Mouse (Mus musculus): ENCODE data around the gene Sema6b. TPM values are rescaled to one million over a fixed set of nuclear protein-coding genes. Genes with fewer than 3 reads are reported as not detected.

Sema6b gene
- total and polyA plus RNA-seq, 3 experiments: 8.6 to 12.6 (median 8.9) TPM

DNA sequence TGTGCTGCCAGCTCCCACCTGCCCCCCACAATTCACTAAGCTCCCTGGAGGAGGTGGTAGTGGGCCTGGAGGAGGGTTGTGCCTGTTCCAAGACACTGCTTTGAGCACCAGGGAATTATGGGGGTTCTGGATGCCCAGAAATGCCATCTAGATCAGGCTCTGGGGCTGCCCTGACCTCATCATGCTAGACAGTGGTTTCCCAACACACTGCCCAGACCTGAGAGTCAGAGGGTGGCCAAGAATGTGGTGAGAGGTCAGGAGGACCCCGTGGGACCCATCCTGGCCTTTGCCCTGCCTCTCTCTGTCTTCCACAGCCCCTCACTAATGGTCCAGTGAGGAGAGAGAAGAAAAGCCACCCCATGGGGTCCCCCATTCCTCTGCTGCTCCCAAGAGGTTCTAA, 29.1 kb downstream of the Sema6b start:
- no peak for DNase-seq
- TF ChIP-seq CTCF (IDR thresholded peaks at IDR 0.05) (no peak), POLR2A (IDR thresholded peaks at IDR 0.05; ENCODE audit: insufficient read depth, low read depth, low read length) (no peak), EP300 (IDR thresholded peaks at IDR 0.05; ENCODE audit: insufficient read depth, low read depth, low read length) (no peak)
- 67% methylated on average over 1 of the region's 1 CpGs for WGBS
- Histone ChIP-seq H3K27ac (peak overlapping the region; percentile 96), H3K79me2 (replicated peaks; ENCODE audit: control insufficient read depth, insufficient read depth, low read length) (no peaks in the 10 kb centered on the region), H3K9ac (ENCODE audit: low read depth, low read length) (no peak overlapping the region), H3K4me1 (ENCODE audit: control insufficient read depth, insufficient read depth, low read length) (peaks cover 7% of the 10 kb centered on the region), H3K4me3 (no peak overlapping the region), H3K36me3 (ENCODE audit: control insufficient read depth, insufficient read depth, low read length) (no peaks in the 10 kb centered on the region), H3K27me3 (ENCODE audit: control insufficient read depth, insufficient read depth, low read length) (no peaks in the 10 kb centered on the region)
- intact Hi-C loops (cut with DNase I): no loop called here

DNA sequence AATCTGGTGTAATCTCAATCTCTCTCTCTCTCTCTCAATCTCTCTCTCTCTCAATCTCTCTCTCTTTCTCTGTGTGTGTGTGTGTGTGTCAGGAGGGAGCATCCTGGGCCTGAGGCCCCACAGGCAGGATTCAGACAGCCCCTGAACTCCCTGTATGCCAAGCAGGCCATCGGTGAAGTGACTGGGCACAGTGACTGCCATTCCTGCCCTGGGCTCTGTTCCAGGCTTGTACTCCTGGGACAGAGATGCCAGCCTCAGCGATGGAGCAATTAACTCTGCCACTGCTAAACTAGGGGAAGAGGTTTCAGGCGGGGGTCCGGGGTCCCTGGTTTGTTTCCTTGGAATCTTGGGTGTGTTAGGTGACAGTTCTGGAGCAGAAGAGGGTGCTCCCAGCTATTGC, 29.6 kb downstream of the Sema6b start:
- Histone ChIP-seq H3K36me3 (ENCODE audit: control insufficient read depth, insufficient read depth, low read length) (no peaks in the 10 kb centered on the region), H3K4me3 (no peak overlapping the region), H3K27ac (peak overlapping the region; percentile 96), H3K9ac (ENCODE audit: low read depth, low read length) (no peak overlapping the region), H3K4me1 (ENCODE audit: control insufficient read depth, insufficient read depth, low read length) (peaks cover 7% of the 10 kb centered on the region), H3K27me3 (ENCODE audit: control insufficient read depth, insufficient read depth, low read length) (no peaks in the 10 kb centered on the region), H3K79me2 (replicated peaks; ENCODE audit: control insufficient read depth, insufficient read depth, low read length) (no peaks in the 10 kb centered on the region)
- intact Hi-C loops (cut with DNase I): no loop called here
- WGBS: 53% methylated on average over 4 of the region's 4 CpGs
- TF ChIP-seq EP300 (IDR thresholded peaks at IDR 0.05; ENCODE audit: insufficient read depth, low read depth, low read length): peak; percentile 52; the same call in 1 of the 2 replicates
- peak; percentile 36 for TF ChIP-seq POLR2A (IDR thresholded peaks at IDR 0.05; ENCODE audit: insufficient read depth, low read depth, low read length)
- TF ChIP-seq CTCF (IDR thresholded peaks at IDR 0.05): no peak
- peak; percentile 61 to 78 for DNase-seq

DNA sequence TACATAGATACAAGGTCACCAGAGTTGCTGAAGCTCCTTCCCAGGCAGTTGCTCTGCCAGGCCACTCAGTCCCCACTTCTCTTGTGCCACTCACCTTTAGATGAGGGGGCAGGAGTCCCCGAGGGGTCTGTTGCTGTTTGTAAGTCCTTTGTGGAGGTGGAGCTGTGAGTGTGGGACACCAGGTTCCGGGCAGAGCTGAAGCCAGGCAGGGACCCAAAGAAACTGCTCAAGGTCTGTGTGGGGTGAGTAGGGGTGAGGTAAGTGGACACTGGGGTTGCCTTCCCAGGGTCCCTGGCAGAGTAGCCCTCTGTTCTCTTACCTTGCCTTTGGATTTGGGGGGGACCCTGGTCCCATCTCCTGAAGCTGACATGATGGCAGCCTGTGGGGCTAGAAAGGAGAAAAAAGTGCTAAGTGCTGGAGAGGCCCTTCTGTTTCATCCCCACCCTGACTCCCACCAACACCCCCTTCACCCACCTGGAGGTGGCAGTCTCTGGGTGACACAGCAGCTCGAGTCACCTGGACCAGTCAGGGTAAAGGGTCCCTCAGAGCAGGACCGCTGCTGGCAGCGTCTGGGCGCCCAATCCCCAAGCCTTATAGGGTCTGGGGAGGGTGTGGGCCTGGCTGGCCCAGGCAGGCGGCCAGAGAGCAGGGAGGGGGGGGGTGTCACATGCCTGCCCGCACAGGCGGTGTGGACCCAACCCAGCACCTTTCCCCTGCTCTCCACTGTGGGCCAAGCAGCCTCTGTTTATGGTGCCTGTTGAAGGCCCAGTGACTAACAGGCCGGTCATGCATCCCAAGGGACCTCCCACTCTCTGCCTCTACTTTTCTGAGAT, 30.7 kb downstream of the Sema6b start, which contains the start of gene Plin4:
Plin4 (minus strand) TSS at position 585 of the 833 bp plus-strand sequence.
- intact Hi-C loops (cut with DNase I): no loop called here
- H3K4me1 ChIP-seq (ENCODE audit: control insufficient read depth, insufficient read depth, low read length): peaks cover 7% of the 10 kb centered on the region
- 36% methylated on average over 10 of the region's 10 CpGs for WGBS
- peak; percentile 76 to 83 for DNase-seq
- H3K4me3 ChIP-seq: peak within 1 kb of the TSS; percentile 53
- no peaks in the 10 kb centered on the region for H3K36me3 ChIP-seq (ENCODE audit: control insufficient read depth, insufficient read depth, low read length)
- peak within 1 kb of the TSS; percentile 96 for H3K27ac ChIP-seq
- no peaks in the 10 kb centered on the region for H3K27me3 ChIP-seq (ENCODE audit: control insufficient read depth, insufficient read depth, low read length)
- peak within 1 kb of the TSS; percentile 78 for H3K9ac ChIP-seq (ENCODE audit: low read depth, low read length)
- TF ChIP-seq POLR2A (IDR thresholded peaks at IDR 0.05; ENCODE audit: insufficient read depth, low read depth, low read length): peak; percentile 91
- TF ChIP-seq CTCF (IDR thresholded peaks at IDR 0.05): peak; percentile 33
- TF ChIP-seq EP300 (IDR thresholded peaks at IDR 0.05; ENCODE audit: insufficient read depth, low read depth, low read length): peak; percentile 94
- no peaks in the 10 kb centered on the region for H3K79me2 ChIP-seq (replicated peaks; ENCODE audit: control insufficient read depth, insufficient read depth, low read length)

DNA sequence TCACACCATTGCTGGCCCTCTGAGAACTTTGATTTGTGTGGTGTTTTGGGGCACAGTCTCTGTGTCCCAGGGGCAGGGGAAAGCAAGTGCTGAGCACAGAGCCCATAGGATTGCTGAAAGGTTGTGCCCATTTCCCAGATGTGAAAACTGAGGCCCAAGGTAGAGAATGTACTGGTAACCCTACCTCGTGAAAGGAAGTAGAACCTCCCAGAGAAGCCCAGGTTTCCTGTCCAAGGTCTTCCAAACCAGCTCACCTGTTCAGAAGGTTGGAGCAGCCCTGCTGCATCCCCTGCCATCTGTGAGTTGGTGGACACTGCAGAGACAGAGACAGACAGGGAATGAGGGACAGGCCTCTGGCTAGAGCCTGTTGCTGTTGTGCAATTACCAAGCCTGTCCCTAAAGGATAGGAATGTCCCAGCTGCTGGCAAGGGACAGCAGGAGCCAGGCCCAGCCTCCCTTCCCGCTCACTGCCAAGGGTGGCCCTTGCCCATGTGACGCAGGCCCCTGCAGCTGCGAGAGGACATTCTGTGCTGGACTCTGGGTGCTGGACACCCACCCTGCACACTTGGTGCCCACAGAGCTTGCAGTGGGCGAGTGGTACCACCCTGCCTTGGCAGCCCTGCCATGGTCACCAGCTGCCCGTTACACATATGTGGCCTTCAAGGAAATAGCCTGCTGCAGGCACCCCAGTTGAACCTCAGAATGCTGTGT, 31.7 kb downstream of the Sema6b start:
- Histone ChIP-seq H3K27me3 (ENCODE audit: control insufficient read depth, insufficient read depth, low read length) (no peaks in the 10 kb centered on the region), H3K9ac (ENCODE audit: low read depth, low read length) (peak overlapping the region; percentile 78), H3K4me3 (peak overlapping the region; percentile 53), H3K79me2 (replicated peaks; ENCODE audit: control insufficient read depth, insufficient read depth, low read length) (no peaks in the 10 kb centered on the region), H3K36me3 (ENCODE audit: control insufficient read depth, insufficient read depth, low read length) (no peaks in the 10 kb centered on the region), H3K27ac (peak overlapping the region; percentile 96), H3K4me1 (ENCODE audit: control insufficient read depth, insufficient read depth, low read length) (peaks cover 7% of the 10 kb centered on the region)
- intact Hi-C loops (cut with DNase I): no loop called here
- peak; percentile 83 to 90 for DNase-seq
- WGBS: 43% methylated on average over 6 of the region's 6 CpGs
- peak; percentile 89 for TF ChIP-seq POLR2A (IDR thresholded peaks at IDR 0.05; ENCODE audit: insufficient read depth, low read depth, low read length)
- no peak for TF ChIP-seq CTCF (IDR thresholded peaks at IDR 0.05)
- peak; percentile 100 for TF ChIP-seq EP300 (IDR thresholded peaks at IDR 0.05; ENCODE audit: insufficient read depth, low read depth, low read length)

DNA sequence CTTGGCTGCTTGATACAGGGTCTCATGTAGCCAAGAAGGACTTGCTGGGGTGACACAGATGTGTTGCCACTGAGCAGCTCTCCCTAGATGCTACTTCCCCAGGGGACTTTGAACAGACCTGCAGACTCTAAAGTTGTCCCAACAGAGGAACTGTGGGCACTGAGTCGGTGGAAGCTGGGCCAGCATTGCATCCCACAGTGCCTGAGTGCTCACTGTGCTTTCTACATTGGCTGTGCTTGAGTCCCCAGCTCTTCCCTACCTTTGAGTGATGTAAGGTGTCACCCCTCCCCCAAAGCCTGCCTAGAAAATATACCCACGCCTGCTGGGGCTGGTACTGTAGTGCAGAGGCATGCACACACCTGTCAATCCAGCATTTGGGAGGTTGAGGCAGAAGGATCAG, 32.4 kb downstream of the Sema6b start:
- H3K27me3 ChIP-seq (ENCODE audit: control insufficient read depth, insufficient read depth, low read length): no peaks in the 10 kb centered on the region
- TF ChIP-seq POLR2A (IDR thresholded peaks at IDR 0.05; ENCODE audit: insufficient read depth, low read depth, low read length): no peak
- TF ChIP-seq CTCF (IDR thresholded peaks at IDR 0.05): no peak
- no peak for TF ChIP-seq EP300 (IDR thresholded peaks at IDR 0.05; ENCODE audit: insufficient read depth, low read depth, low read length)
- 70% methylated on average over 2 of the region's 2 CpGs for WGBS
- DNase-seq: no peak
- 0 out of 2 replicates have a peak overlapping the region, but pooled peaks have one; percentile 28 for H3K9ac ChIP-seq (ENCODE audit: low read depth, low read length)
- H3K36me3 ChIP-seq (ENCODE audit: control insufficient read depth, insufficient read depth, low read length): no peaks in the 10 kb centered on the region
- H3K4me1 ChIP-seq (ENCODE audit: control insufficient read depth, insufficient read depth, low read length): peaks cover 7% of the 10 kb centered on the region
- H3K27ac ChIP-seq: peak overlapping the region; percentile 96
- peak overlapping the region; percentile 46 for H3K4me3 ChIP-seq
- intact Hi-C loops (cut with DNase I): no loop called here
- no peaks in the 10 kb centered on the region for H3K79me2 ChIP-seq (replicated peaks; ENCODE audit: control insufficient read depth, insufficient read depth, low read length)

Measured in heart, adult 2 months (tissue).